Mouse (Mus musculus) lung, postnatal 25 days (tissue): ENCODE measurements around the gene Wdr92.

Experiments used
- DNase-seq: peaks from one replicate; pipeline ENCODE4 v3.0.0; 2022; ENCODE audit warnings: low spot score

Gene Wdr92

GRCm38 (mm10) chr11:17181807-17182206 is at the start of gene Wdr92:
Gene Wdr92 (plus strand): TSS chr11:17182107.
- DNase-seq = no peak

DNA sequence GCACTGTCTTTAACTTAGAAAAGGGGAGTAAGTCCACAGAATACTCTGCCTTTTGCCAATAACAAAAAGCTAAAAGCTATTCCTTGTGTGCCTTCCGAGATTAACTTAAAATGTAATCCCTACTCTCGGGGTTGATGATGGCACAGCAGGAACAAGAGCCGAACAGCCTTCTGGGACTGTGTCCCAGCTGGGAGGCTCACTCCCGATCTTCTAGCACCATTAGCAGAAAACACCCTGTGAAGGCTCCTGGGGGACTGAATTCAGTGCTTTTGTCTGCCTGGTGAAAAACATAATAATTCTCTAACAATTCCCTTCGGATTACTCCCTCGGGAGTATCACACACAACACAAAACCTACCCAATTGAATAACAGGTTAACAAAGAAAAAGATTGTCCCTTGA is 46.3 kb upstream of the Wdr92 start:
- DNase-seq = no peak

GRCm38 (mm10) chr11:17138306-17139033 is 43.4 kb upstream of the Wdr92 start:
- DNase-seq = no peak

GRCm38 (mm10) chr11:17158858-17159737 is 22.8 kb upstream of the Wdr92 start, which contains the start of gene Ppp3r1:
Gene Ppp3r1 (plus strand): TSS chr11:17159263.
- peak; percentile 97 for DNase-seq

- DNase-seq = peak; percentile 25
These were observed 22.1 kb upstream of the Wdr92 start for GRCm38 (mm10) chr11:17159738-17160241.

GRCm38 (mm10) chr11:17160242-17160641 is 21.7 kb upstream of the Wdr92 start:
- DNase-seq = peak; percentile 80

DNA sequence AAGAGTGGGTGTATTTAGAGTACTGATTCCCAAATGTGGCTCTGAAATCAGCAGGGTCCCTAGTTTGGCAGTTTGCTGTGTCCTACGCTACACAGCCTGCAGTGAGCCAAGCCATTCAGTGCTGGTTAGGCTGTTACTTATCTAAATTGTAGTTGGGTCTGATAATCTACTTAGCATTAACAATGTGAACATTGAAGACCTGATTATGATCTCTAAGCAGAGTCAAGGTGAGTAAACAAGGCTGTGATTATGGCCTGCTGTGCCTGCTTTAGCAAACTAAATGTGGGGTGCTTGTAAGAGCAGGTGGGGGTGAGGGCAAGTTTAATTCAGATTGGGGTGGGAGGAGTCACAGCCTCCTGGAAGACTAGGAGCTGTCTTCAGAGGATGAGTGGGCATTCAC is 18.0 kb upstream of the Wdr92 start:
- DNase-seq = no peak

DNA sequence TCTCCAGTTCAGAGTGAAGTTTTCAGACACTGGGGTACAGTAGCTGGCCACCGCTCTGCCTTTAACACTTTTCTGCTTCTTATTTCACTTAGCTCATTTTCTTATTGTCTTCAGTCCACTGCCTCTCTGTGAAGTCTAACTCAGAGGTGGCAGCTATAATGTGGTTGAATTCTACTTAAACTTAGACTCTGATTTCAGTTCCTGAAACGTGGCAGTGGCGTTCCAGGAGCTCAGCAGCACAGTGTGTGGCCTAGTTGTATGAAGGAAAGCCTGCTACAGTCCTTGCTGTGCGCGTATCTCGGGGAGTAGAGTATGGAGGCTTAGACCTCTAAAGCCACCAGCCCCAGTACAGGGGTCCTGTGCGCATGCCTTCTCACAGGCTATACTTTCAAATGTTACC is 15.3 kb upstream of the Wdr92 start:
- no peak for DNase-seq

- no peak for DNase-seq
These were observed 12.6 kb upstream of the Wdr92 start for GRCm38 (mm10) chr11:17169262-17169661.

- DNase-seq = peak; percentile 39
These were observed 10.8 kb upstream of the Wdr92 start for GRCm38 (mm10) chr11:17170938-17171729.

DNA sequence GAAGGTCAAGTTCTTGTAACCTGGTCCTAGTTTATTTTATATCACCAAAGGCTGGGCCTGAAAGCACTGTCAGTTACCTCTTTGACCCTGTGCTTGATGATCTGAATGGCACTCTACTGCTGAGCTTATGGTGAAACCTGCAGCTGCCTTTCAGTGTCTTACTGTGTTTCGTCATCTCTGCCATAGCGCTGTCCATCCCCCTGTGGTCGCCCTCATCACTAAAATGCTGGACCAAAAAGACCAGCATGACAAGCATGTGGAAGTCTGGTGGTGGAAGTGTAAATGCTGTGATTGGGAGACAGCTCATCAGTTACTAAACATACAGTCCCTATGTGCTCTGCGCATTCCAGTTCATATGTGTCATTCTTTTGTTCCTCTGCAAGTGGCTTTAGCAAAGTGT is 9.6 kb upstream of the Wdr92 start:
- no peak for DNase-seq

DNA sequence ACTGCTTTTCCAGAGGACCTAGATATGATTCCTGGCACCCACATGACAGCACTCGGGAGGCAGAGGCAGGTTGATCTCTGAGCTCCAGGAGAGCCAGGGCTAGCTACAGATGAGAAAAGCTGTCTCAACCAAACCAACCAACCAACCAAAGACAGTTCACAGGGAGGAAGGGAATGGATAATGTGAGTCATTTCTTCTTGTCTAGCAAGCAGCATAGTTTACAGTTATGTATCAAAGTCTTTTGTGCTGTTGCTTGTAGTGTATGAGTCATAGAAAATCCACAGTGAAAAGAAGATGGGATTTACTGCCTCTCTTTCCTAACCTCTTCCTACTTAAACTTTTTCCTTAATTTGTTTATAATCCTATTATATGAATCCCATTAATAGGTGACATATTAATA is 5.3 kb upstream of the Wdr92 start:
- no peak for DNase-seq

- no peak for DNase-seq
These were observed 1.2 kb upstream of the Wdr92 start for GRCm38 (mm10) chr11:17180753-17181152.

- DNase-seq = no peak
These were observed 1.3 kb downstream of the Wdr92 start for GRCm38 (mm10) chr11:17183165-17183564.

DNA sequence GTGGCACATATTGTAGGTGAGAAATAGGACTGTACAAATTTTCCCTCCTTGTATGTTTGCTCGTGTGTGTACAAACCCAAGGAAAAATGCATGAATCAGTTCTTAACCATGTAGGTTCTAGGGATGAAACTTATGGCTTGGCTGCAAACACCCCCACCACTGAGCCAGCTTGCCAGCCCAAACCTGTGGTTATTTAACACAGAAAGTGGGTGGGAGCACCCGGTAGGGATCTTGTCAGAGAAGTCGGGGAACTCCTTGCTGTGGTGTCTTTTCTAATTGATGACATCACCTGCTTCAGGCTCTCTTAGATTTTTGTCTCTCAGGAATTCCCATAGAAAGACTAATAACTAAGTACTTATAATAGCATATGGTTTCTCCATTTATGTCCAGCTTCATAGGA is 5.7 kb downstream of the Wdr92 start:
- no peak for DNase-seq

DNA sequence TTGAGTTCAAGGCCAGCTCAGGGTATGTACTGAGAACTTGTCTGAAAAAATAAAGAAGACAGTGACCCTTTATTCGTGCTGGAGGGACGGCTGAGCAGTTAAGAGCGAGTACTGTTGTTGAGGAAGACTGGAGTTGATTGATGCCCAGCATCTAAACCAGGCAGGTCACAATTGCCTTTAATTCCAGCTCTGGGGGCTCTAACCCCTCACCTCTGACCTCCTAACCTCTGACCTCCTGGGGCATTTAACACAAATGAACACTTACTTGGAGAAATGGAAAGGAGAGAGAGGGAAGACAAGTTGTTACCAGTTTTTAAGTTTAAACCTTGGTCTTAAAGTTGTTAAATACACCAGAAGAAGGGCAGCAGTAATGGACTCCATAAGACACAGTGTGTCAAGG is 6.9 kb downstream of the Wdr92 start:
- DNase-seq = no peak

DNA sequence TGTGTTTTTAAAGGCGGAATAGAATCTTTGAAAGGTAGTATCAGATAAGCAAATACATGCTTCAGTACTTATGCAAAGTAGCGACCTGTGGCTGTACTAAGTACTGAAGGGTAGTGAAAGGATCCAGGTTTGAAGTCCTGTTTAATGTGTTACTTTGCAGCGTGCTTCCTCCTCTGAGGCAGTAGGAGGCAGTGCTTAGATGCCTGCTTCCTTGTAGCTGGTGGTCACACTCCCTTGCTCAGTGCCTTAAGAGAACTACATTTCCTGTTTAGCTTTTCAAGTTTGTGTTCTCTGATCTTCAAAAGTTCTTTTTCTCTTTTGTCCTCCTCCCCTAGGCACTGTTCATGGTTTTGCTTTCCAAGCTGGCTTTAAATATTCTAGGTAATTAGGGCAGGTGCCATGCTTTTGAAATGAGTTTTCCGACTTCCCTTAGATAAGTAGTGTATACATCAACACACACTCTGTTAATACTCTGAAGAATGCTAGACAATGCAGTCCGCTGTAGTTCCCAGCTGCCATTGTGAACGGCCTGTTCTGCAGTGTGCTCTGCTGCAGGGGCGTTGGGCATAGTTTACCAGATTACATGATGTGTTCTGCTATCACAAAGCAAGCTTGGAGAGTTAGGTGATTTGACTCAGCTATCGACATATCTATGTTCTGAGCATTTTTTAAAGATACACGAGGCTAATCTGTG is 10.4 kb downstream of the Wdr92 start:
- DNase-seq = peak; percentile 26

- no peak for DNase-seq
These were observed 17.3 kb downstream of the Wdr92 start for GRCm38 (mm10) chr11:17199170-17199569.

- no peak for DNase-seq
These were observed 18.1 kb downstream of the Wdr92 start for GRCm38 (mm10) chr11:17199840-17200501.

- DNase-seq = no peak
These were observed 19.0 kb downstream of the Wdr92 start for GRCm38 (mm10) chr11:17200936-17201335.

- no peak for DNase-seq
These were observed 20.6 kb downstream of the Wdr92 start for GRCm38 (mm10) chr11:17202481-17202880.
